9 mouse cellular contexts compared by ENCODE assay signal in genomic region chr8:121729323-121729722, GRCm38 (mm10). TPM values are rescaled to one million over a fixed set of nuclear protein-coding genes. Genes with fewer than 3 reads are reported as not detected.
DNase-seq lines count a peak whose midpoint lies in the region; ATAC-seq lines count a peak whose summit lies in the region.
"Had no signal": no experiment of that assay in that cellular context is flagged by ENCODE, and none has a peak within 500 bp of the region (broad histone marks: within the 10 kb centered on the region; RNA-seq: fewer than 3 reads in every experiment).

Jph3 (plus strand) TSS chr8:121729623.

- no peak for DNase-seq in heart, adult 9 months (ENCODE audit: low spot score in 2 of 2)
- no peak for DNase-seq in midbrain, embryonic 10.5 days (ENCODE audit: low spot score)
- no peak for DNase-seq in gastrocnemius, postnatal 10 days
- DNase-seq in frontal cortex, postnatal 25 days (ENCODE audit: low spot score in 2 of 2), result no peak
- no peak for DNase-seq in thymus, postnatal 10 days (ENCODE audit: low spot score in 2 of 2)
- DNase-seq: right cerebral cortex, postnatal 25 days had no signal

- no peak within 1 kb of the TSS for H3K27ac ChIP-seq in heart, embryonic 16.5 days (ENCODE audit: low read length)
- H3K27ac ChIP-seq in embryonic facial prominence, embryonic 12.5 days, result no peak within 1 kb of the TSS
- H3K27ac ChIP-seq in intestine, embryonic 16.5 days (ENCODE audit: low read length), result no peak within 1 kb of the TSS
- H3K27ac ChIP-seq in midbrain, embryonic 10.5 days (replicated peaks), result peak within 1 kb of the TSS; percentile 72; the same call in 1 of the 2 replicates

- WGBS in heart, embryonic 16.5 days, result 15% methylated on average over 12 of the region's 12 CpGs
- WGBS in embryonic facial prominence, embryonic 12.5 days, result 10% methylated on average over 12 of the region's 12 CpGs
- WGBS in intestine, embryonic 16.5 days, result 9% methylated on average over 12 of the region's 12 CpGs
- 5% methylated on average over 12 of the region's 12 CpGs for WGBS in midbrain, embryonic 10.5 days

- peaks cover 66% of the 10 kb centered on the region for H3K27me3 ChIP-seq in heart, embryonic 16.5 days (ENCODE audit: control insufficient read depth, insufficient read depth, low read length)
- H3K27me3 ChIP-seq in embryonic facial prominence, embryonic 12.5 days, result peaks cover 67% of the 10 kb centered on the region
- peaks cover 57% of the 10 kb centered on the region for H3K27me3 ChIP-seq in intestine, embryonic 16.5 days (replicated peaks; ENCODE audit: control insufficient read depth, insufficient read depth, low read length)
- H3K27me3 ChIP-seq in midbrain, embryonic 10.5 days (ENCODE audit: low read depth, poor library complexity, severe bottlenecking), result peaks cover 64% of the 10 kb centered on the region

- H3K9me3 ChIP-seq in heart, embryonic 16.5 days (replicated peaks; ENCODE audit: control insufficient read depth, low read length), result peaks cover 7% of the 10 kb centered on the region; the same call in 1 of the 2 replicates
- H3K9me3 ChIP-seq in embryonic facial prominence, embryonic 12.5 days, result no peaks in the 10 kb centered on the region
- no peaks in the 10 kb centered on the region for H3K9me3 ChIP-seq in intestine, embryonic 16.5 days (ENCODE audit: control insufficient read depth, low read length)
- no peaks in the 10 kb centered on the region; the same call in 1 of the 2 replicates for H3K9me3 ChIP-seq in midbrain, embryonic 10.5 days (replicated peaks)

- no peak within 1 kb of the TSS for H3K9ac ChIP-seq in heart, embryonic 16.5 days (ENCODE audit: low read length)
- H3K9ac ChIP-seq in embryonic facial prominence, embryonic 12.5 days, result peak within 1 kb of the TSS; percentile 38
- H3K9ac ChIP-seq in intestine, embryonic 16.5 days (ENCODE audit: low read depth, low read length), result no peak within 1 kb of the TSS

- no peak for ATAC-seq in heart, embryonic 16.5 days (replicated peaks; ENCODE audit: extremely low read depth, insufficient read depth, low FRiP score)
- no peak for ATAC-seq in embryonic facial prominence, embryonic 12.5 days (ENCODE audit: insufficient number of reproducible peaks, insufficient read depth, low FRiP score, low TSS enrichment)
- ATAC-seq in intestine, embryonic 16.5 days, result no peak

- peak within 1 kb of the TSS; percentile 75 for H3K4me2 ChIP-seq in heart, embryonic 16.5 days (ENCODE audit: low read depth, low read length)
- H3K4me2 ChIP-seq in embryonic facial prominence, embryonic 12.5 days (replicated peaks), result peak within 1 kb of the TSS; percentile 84
- peak within 1 kb of the TSS; percentile 73 for H3K4me2 ChIP-seq in intestine, embryonic 16.5 days (ENCODE audit: low read depth, low read length)

- no peaks in the 10 kb centered on the region for H3K36me3 ChIP-seq in heart, embryonic 16.5 days (ENCODE audit: control insufficient read depth, insufficient read depth)
- H3K36me3 ChIP-seq in embryonic facial prominence, embryonic 12.5 days, result no peaks in the 10 kb centered on the region
- H3K36me3 ChIP-seq in intestine, embryonic 16.5 days (ENCODE audit: control insufficient read depth, insufficient read depth, low read length), result no peaks in the 10 kb centered on the region
- H3K36me3 ChIP-seq in midbrain, embryonic 10.5 days, result no peaks in the 10 kb centered on the region

- no peaks in the 10 kb centered on the region; the same call in 1 of the 2 replicates for H3K4me1 ChIP-seq in heart, embryonic 16.5 days (ENCODE audit: control insufficient read depth, insufficient read depth, low read length)
- H3K4me1 ChIP-seq in embryonic facial prominence, embryonic 12.5 days, result peaks cover 5% of the 10 kb centered on the region
- H3K4me1 ChIP-seq in intestine, embryonic 16.5 days (ENCODE audit: control insufficient read depth, insufficient read depth, low read length), result peaks cover 7% of the 10 kb centered on the region
- peaks cover 27% of the 10 kb centered on the region for H3K4me1 ChIP-seq in midbrain, embryonic 10.5 days

- H3K4me3 ChIP-seq in heart, embryonic 16.5 days (ENCODE audit: low read length), result peak within 1 kb of the TSS; percentile 56
- H3K4me3 ChIP-seq in embryonic facial prominence, embryonic 12.5 days, result peak within 1 kb of the TSS; percentile 51
- peak within 1 kb of the TSS; percentile 50 for H3K4me3 ChIP-seq in intestine, embryonic 16.5 days (ENCODE audit: low read length)
- H3K4me3 ChIP-seq in midbrain, embryonic 10.5 days, result peak within 1 kb of the TSS; percentile 66

RNA-seq across cellular contexts. Expression of gene Jph3, which starts in this region (rescaled TPM):
- polyA plus RNA-seq in heart, embryonic 16.5 days (2015; fragmentation: Nextera tagmentation; extraction: Ambion mirVana), result 0.21 and 0.25 TPM in 2 replicates
- 6.7 and 8.6 TPM in 2 replicates for polyA plus RNA-seq in embryonic facial prominence, embryonic 12.5 days (2016; fragmentation: Nextera tagmentation; extraction: Ambion mirVana)
- 2.8 and 3.3 TPM in 2 replicates for polyA plus RNA-seq in intestine, embryonic 16.5 days (2015; fragmentation: Nextera tagmentation; extraction: Ambion mirVana)
- polyA plus RNA-seq in midbrain, embryonic 10.5 days (2016; fragmentation: Nextera tagmentation; extraction: Ambion mirVana), result 11.9 and 18.7 TPM in 2 replicates
- total RNA-seq in gastrocnemius, postnatal 10 days (2021), result under 1 TPM; 0.14 to 0.16 TPM
